Mouse (Mus musculus) G1E (cell line): ENCODE measurements around the gene Uggt1. TPM values are rescaled to one million over a fixed set of nuclear protein-coding genes. Genes with fewer than 3 reads are reported as not detected.

Source experiments
- ATAC-seq: 2 replicates; pipeline ENCODE4 v1.8.0; 2016; ENCODE audit warnings: mild to moderate bottlenecking; ENCODE audit not compliant: insufficient number of reproducible peaks, poor library complexity, low FRiP score, severe bottlenecking; ENCODE audit errors: extremely low read depth
- DNase-seq: peaks from one replicate; pipeline ENCODE4 v3.0.0; 2012; ENCODE audit warnings: low spot score
- H3K27me3 ChIP-seq: 2 replicates; pipeline ENCODE4 v1.6.1; 2012; ENCODE audit warnings: mild to moderate bottlenecking, low read length, inconsistent platforms; ENCODE audit not compliant: insufficient read depth
- H3K36me3 ChIP-seq: replicated peaks from 2 replicates; pipeline ENCODE3; 2012; ENCODE audit warnings: mild to moderate bottlenecking, inconsistent platforms
- H3K4me1 ChIP-seq: 2 replicates; pipeline ENCODE4 v1.6.1; 2012; ENCODE audit warnings: low read depth, low read length, inconsistent platforms, mixed read lengths; ENCODE audit not compliant: insufficient read depth
- H3K4me3 ChIP-seq: 2 replicates; pipeline ENCODE4 v1.5.1; 2012; ENCODE audit warnings: low read depth, mild to moderate bottlenecking, inconsistent platforms, low read length, moderate library complexity, mixed read lengths
- H3K9me3 ChIP-seq: replicated peaks from 2 replicates; pipeline ENCODE4 v1.6.1; 2012; ENCODE audit warnings: inconsistent platforms
- CTCF ChIP-seq: IDR thresholded peaks from 2 replicates; pipeline ENCODE4 v1.5.1; 2012; ENCODE audit warnings: low read depth, low read length, inconsistent platforms, mixed read lengths
- GATA1 ChIP-seq: IDR thresholded peaks from 2 replicates; pipeline ENCODE4 v1.6.1; 2012; ENCODE audit warnings: borderline replicate concordance, low read length, inconsistent platforms, mixed read lengths
- GATA2 ChIP-seq: IDR thresholded peaks from 2 replicates; pipeline ENCODE4 v1.6.1; 2012; ENCODE audit warnings: low read depth, low read length, inconsistent platforms, borderline replicate concordance
- POLR2AphosphoS5 ChIP-seq: IDR thresholded peaks from 2 replicates; pipeline ENCODE4 v1.6.1; 2012; ENCODE audit warnings: low read depth, low read length, inconsistent platforms; ENCODE audit not compliant: insufficient replicate concordance
- TAL1 ChIP-seq: conservative IDR thresholded peaks from 2 replicates; pipeline ENCODE4 v1.6.1; 2012; ENCODE audit warnings: low read depth, low read length, inconsistent platforms, mixed read lengths
- polyA plus RNA-seq: library from polyadenylated mRNA; stranded (reverse); fragments of >175 nt; gene quantifications from 2 replicates; pipeline ENCODE4 v1.2.3, GENCODE M21; 2012
- total RNA-seq, 2 experiments: library from RNA; stranded (forward) in 1 of 2; stranded (reverse) in 1 of 2; fragments of 200-1000 nt in 1 of 2; fragments of >200 nt in 1 of 2; fragmentation: Nextera tagmentation in 1 of 2; gene quantifications; 2 replicates each; pipeline ENCODE4 v1.2.3; 2014 to 2017

Uggt1 gene
- total and polyA plus RNA-seq, 3 experiments, result 12.2 to 97.8 (median 97.4) TPM

DNA sequence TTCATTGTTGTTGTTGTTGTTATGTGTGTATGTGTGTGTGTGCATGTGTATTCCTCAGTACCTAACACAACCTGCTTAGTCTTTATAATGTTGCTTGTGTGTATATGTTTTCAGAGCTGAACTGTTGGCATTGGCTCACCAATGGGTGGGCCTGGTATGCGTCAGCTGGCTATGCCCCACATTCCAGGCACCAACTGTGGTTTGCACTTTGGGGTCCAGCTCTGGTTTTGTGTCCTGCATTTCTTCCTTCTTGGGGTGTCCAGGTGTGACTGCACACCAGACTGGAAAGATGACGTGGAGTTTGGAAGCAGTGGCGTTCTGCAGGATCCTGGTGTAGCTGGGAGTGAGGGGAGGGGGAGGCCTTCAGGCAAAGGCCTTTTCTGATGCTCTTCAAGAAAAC is 125.6 kb downstream of the Uggt1 start:
- Histone ChIP-seq H3K4me1 (peaks cover 9% of the 10 kb centered on the region; the same call in 1 of the 2 replicates), H3K9me3 (no peaks in the 10 kb centered on the region), H3K27me3 (peaks cover 58% of the 10 kb centered on the region), H3K4me3 (no peak overlapping the region), H3K36me3 (no peaks in the 10 kb centered on the region)
- no peak for ATAC-seq
- DNase-seq, result no peak
- TF ChIP-seq GATA1 (no peak), POLR2AphosphoS5 (no peak), TAL1 (no peak), GATA2 (no peak), CTCF (no peak)

DNA sequence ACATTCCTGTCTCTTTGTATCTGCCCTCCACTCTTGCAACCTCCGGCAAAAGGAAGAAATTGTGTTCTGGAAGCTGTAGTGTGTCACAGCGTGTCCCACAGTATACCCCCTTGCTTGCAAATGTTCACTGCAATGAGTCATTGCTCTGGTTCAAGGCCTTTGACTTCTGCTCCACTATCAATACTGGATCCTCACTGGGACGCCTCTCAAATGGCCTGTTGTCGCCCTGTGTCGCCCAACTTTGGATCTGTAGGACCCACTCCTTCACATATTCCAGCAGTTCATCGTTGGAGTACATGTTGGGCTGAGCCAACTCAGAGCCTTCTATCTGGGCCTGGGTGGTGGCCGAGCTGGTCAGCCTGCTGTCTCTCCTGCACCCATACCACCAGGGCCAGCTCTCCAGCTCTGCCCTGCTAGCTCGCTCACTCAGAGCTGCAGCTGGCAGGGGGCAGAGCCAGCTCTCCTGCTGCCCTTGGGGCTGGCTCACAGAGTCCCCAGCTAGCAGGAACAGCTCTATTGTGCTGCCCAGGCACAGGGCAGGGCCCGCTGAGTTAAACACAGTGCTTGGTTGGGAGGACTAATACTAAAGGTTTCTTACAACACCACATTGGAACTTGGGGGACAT is 126.3 kb downstream of the Uggt1 start:
- peaks cover 9% of the 10 kb centered on the region; the same call in 1 of the 2 replicates for H3K4me1 ChIP-seq
- H3K9me3 ChIP-seq, result no peaks in the 10 kb centered on the region
- H3K4me3 ChIP-seq, result no peak overlapping the region
- no peak for TF ChIP-seq CTCF
- TF ChIP-seq GATA1, result no peak
- no peak for TF ChIP-seq GATA2
- no peak for TF ChIP-seq TAL1
- TF ChIP-seq POLR2AphosphoS5, result no peak
- H3K36me3 ChIP-seq, result no peaks in the 10 kb centered on the region
- ATAC-seq (no peak), DNase-seq (no peak)
- H3K27me3 ChIP-seq, result peaks cover 61% of the 10 kb centered on the region

DNA sequence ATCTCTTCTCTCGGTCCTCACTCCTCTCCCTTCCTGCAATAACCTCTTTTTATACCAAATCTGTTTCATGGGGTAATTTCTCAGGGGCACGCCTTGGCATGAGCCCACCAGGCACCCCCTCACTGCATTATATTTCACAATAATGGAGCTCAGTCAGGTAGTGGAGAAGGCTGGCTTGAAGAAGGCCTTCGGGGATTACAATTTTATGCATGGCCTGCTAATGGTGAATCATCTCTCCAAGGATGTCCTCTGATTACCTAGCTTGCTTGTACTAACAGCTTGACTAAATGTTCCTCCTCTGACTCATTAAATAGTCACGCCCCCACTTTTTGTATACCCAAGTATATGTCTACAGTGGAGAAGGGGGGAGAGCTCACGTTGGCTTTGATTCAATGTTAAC is 128.0 kb downstream of the Uggt1 start:
- no peak for TF ChIP-seq GATA1
- Histone ChIP-seq H3K36me3 (no peaks in the 10 kb centered on the region), H3K4me1 (peaks cover 13% of the 10 kb centered on the region; the same call in 1 of the 2 replicates), H3K9me3 (no peaks in the 10 kb centered on the region), H3K27me3 (peaks cover 66% of the 10 kb centered on the region), H3K4me3 (no peak overlapping the region)
- no peak for ATAC-seq
- no peak for DNase-seq

DNA sequence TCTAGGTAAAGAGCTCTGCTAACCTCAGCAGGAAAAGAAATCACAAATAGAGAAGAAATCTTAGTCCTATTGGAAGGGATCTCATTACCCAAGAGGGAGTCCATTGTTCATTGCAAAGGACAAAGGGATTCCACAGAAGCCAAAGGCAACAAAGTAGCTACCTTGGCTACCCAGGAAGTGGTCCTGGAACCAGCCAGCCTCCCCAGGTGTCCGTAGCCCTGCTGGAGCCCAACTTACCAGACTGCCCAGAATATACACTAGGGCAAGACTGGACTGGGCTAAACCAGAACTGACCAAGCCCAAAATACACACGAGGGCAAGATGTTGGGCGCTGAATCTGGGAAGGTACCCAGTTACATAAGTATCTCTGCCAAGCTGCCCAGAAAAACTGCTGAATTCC is 129.7 kb downstream of the Uggt1 start:
- TF ChIP-seq CTCF, result no peak
- no peak for TF ChIP-seq GATA2
- no peak for TF ChIP-seq GATA1
- no peak for TF ChIP-seq TAL1
- TF ChIP-seq POLR2AphosphoS5, result no peak
- H3K9me3 ChIP-seq, result no peaks in the 10 kb centered on the region
- H3K36me3 ChIP-seq, result no peaks in the 10 kb centered on the region
- no peak for ATAC-seq
- no peak for DNase-seq
- H3K4me1 ChIP-seq, result peaks cover 13% of the 10 kb centered on the region; the same call in 1 of the 2 replicates
- H3K27me3 ChIP-seq, result peaks cover 59% of the 10 kb centered on the region
- no peak overlapping the region for H3K4me3 ChIP-seq

DNA sequence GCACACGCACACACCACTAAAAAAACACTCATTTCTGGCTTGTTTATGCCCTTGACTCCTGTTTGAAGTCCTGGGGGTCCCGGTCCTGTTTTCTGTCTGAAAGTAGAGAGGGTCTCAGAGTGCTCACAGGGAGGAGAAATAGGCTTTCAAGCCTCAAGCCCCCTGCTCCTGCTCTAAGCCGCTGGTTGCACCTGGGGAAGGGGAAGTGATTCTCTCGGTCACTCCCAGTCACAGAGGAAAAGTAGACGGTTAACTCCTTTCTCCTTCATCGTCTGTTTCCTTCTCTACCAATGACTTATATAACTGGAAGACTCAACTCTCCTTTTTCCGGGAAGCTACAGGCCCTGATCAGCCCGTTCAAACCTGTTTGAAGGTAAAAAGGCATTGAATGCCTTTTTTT is 130.8 kb downstream of the Uggt1 start:
- no peak overlapping the region for H3K4me3 ChIP-seq
- TF ChIP-seq TAL1 (no peak), POLR2AphosphoS5 (no peak), GATA1 (no peak), CTCF (no peak), GATA2 (no peak)
- DNase-seq, result no peak
- no peaks in the 10 kb centered on the region for H3K36me3 ChIP-seq
- ATAC-seq, result no peak
- peaks cover 52% of the 10 kb centered on the region for H3K27me3 ChIP-seq
- peaks cover 13% of the 10 kb centered on the region; the same call in 1 of the 2 replicates for H3K4me1 ChIP-seq
- no peaks in the 10 kb centered on the region for H3K9me3 ChIP-seq

DNA sequence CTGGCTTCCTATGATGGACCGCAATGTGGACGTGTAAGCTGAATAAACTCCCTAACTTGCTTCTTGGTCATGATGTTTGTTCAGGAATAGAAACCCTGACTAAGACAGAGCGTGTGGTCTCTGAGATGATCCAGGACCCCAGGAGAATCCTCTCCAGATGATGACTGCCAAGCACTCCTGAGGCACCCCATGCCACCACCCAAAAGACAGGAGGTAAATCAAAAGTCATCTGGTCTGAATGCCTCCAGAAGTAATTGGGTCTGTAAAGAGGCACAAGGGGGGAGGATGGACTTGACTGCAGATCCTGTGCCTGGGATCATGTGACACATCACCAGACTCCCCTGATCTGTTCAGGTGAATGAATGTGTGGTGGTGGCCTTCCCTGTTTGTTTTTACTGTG is 131.9 kb downstream of the Uggt1 start:
- no peaks in the 10 kb centered on the region for H3K36me3 ChIP-seq
- peaks cover 10% of the 10 kb centered on the region; the same call in 1 of the 2 replicates for H3K4me1 ChIP-seq
- H3K27me3 ChIP-seq, result peaks cover 45% of the 10 kb centered on the region
- TF ChIP-seq GATA1 (no peak), POLR2AphosphoS5 (no peak), CTCF (no peak), TAL1 (no peak), GATA2 (no peak)
- H3K9me3 ChIP-seq, result no peaks in the 10 kb centered on the region
- ATAC-seq, result no peak
- no peak for DNase-seq
- no peak overlapping the region for H3K4me3 ChIP-seq

DNA sequence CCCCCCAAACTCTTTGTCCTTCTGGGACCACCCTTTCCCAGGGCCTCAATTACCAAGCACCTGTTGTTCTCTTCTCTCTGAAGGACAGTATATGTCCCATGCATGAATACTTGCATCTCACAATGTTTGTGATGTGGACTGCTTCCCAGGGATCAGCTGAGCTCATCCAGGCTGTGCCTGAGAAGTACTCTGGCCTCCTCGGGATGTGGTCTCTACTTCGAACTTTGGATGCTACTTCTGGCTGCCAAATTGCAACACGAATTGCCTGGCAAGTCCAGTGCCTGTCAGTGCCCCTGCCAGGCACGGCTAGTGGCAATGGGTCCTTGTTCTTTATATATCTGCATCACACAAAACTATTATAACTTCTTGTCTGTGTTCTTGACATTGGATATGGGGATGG is 134.5 kb downstream of the Uggt1 start:
- no peaks in the 10 kb centered on the region for H3K9me3 ChIP-seq
- DNase-seq, result no peak
- H3K4me1 ChIP-seq, result peaks cover 14% of the 10 kb centered on the region; the same call in 1 of the 2 replicates
- ATAC-seq, result no peak
- H3K4me3 ChIP-seq, result no peak overlapping the region
- H3K36me3 ChIP-seq, result peaks cover 18% of the 10 kb centered on the region
- TF ChIP-seq CTCF (no peak), GATA1 (no peak), GATA2 (no peak), POLR2AphosphoS5 (no peak), TAL1 (no peak)
- peaks cover 21% of the 10 kb centered on the region for H3K27me3 ChIP-seq
